Mouse (Mus musculus): ENCODE data around the gene Ccs. TPM values are rescaled to one million over a fixed set of nuclear protein-coding genes. Genes with fewer than 3 reads are reported as not detected.

The Ccs gene
- polyA plus RNA-seq, 1 experiment: not detected

GRCm38 (mm10) chr19:4799083-4799482, 40.0 kb downstream of the Ccs start:
- Histone ChIP-seq H3K27ac (ENCODE audit: insufficient read depth, low read depth, low read length) (no peak overlapping the region), H3K4me3 (ENCODE audit: insufficient read depth, low read depth, low read length) (no peak overlapping the region), H3K4me1 (ENCODE audit: control insufficient read depth, insufficient read depth, low read length) (peaks cover 22% of the 10 kb centered on the region)
- TF ChIP-seq CTCF (IDR thresholded peaks at IDR 0.05; ENCODE audit: insufficient read depth, low read depth, low read length): no peak
- no peak for TF ChIP-seq POLR2A (IDR thresholded peaks at IDR 0.05; ENCODE audit: insufficient read depth, low read depth, low read length)
- 82% methylated on average over 5 of the region's 5 CpGs for WGBS

- Histone ChIP-seq H3K4me1 (ENCODE audit: control insufficient read depth, insufficient read depth, low read length) (peaks cover 10% of the 10 kb centered on the region), H3K27ac (ENCODE audit: insufficient read depth, low read depth, low read length) (no peak overlapping the region), H3K4me3 (ENCODE audit: insufficient read depth, low read depth, low read length) (no peak overlapping the region)
- WGBS: 55% methylated on average over 2 of the region's 2 CpGs
- no peak for TF ChIP-seq CTCF (IDR thresholded peaks at IDR 0.05; ENCODE audit: insufficient read depth, low read depth, low read length)
- TF ChIP-seq POLR2A (IDR thresholded peaks at IDR 0.05; ENCODE audit: insufficient read depth, low read depth, low read length): no peak
These were observed 41.3 kb downstream of the Ccs start for GRCm38 (mm10) chr19:4797846-4798245.

- no peak overlapping the region for H3K4me3 ChIP-seq (ENCODE audit: insufficient read depth, low read depth, low read length)
- peaks cover 6% of the 10 kb centered on the region; the same call in 1 of the 2 replicates for H3K4me1 ChIP-seq (ENCODE audit: control insufficient read depth, insufficient read depth, low read length)
- 85% methylated on average over 1 of the region's 1 CpGs for WGBS
- TF ChIP-seq CTCF (IDR thresholded peaks at IDR 0.05; ENCODE audit: insufficient read depth, low read depth, low read length) (no peak), POLR2A (IDR thresholded peaks at IDR 0.05; ENCODE audit: insufficient read depth, low read depth, low read length) (no peak)
- no peak overlapping the region for H3K27ac ChIP-seq (ENCODE audit: insufficient read depth, low read depth, low read length)
These were observed 43.2 kb downstream of the Ccs start for GRCm38 (mm10) chr19:4795929-4796328.

- WGBS: under 1% methylated on average over 31 of the region's 31 CpGs
- Histone ChIP-seq H3K4me3 (ENCODE audit: insufficient read depth, low read depth, low read length) (peak within 1 kb of the TSS; percentile 90), H3K27ac (ENCODE audit: insufficient read depth, low read depth, low read length) (peak within 1 kb of the TSS; percentile 66; the same call in 1 of the 2 replicates), H3K4me1 (ENCODE audit: control insufficient read depth, insufficient read depth, low read length) (peaks cover 7% of the 10 kb centered on the region)
- TF ChIP-seq POLR2A (IDR thresholded peaks at IDR 0.05; ENCODE audit: insufficient read depth, low read depth, low read length): peak; percentile 46; the same call in 1 of the 2 replicates
- TF ChIP-seq CTCF (IDR thresholded peaks at IDR 0.05; ENCODE audit: insufficient read depth, low read depth, low read length): no peak
These were observed 45.2 kb downstream of the Ccs start, which contains the start of gene Rbm4 for GRCm38 (mm10) chr19:4793831-4794422. Gene Rbm4 (minus strand): TSS chr19:4793901.

GRCm38 (mm10) chr19:4793281-4793830, 45.8 kb downstream of the Ccs start:
- TF ChIP-seq POLR2A (IDR thresholded peaks at IDR 0.05; ENCODE audit: insufficient read depth, low read depth, low read length) (no peak), CTCF (IDR thresholded peaks at IDR 0.05; ENCODE audit: insufficient read depth, low read depth, low read length) (no peak)
- Histone ChIP-seq H3K4me3 (ENCODE audit: insufficient read depth, low read depth, low read length) (peak overlapping the region; percentile 90), H3K27ac (ENCODE audit: insufficient read depth, low read depth, low read length) (peak overlapping the region; percentile 66; the same call in 1 of the 2 replicates), H3K4me1 (ENCODE audit: control insufficient read depth, insufficient read depth, low read length) (peaks cover 8% of the 10 kb centered on the region)
- under 1% methylated on average over 16 of the region's 16 CpGs for WGBS

GRCm38 (mm10) chr19:4786313-4786712, 52.8 kb downstream of the Ccs start:
- peaks cover 17% of the 10 kb centered on the region for H3K4me1 ChIP-seq (ENCODE audit: control insufficient read depth, insufficient read depth, low read length)
- TF ChIP-seq CTCF (IDR thresholded peaks at IDR 0.05; ENCODE audit: insufficient read depth, low read depth, low read length) (no peak), POLR2A (IDR thresholded peaks at IDR 0.05; ENCODE audit: insufficient read depth, low read depth, low read length) (no peak)
- 87% methylated on average over 2 of the region's 2 CpGs for WGBS
- no peak overlapping the region for H3K27ac ChIP-seq (ENCODE audit: insufficient read depth, low read depth, low read length)
- no peak overlapping the region for H3K4me3 ChIP-seq (ENCODE audit: insufficient read depth, low read depth, low read length)

- TF ChIP-seq CTCF (IDR thresholded peaks at IDR 0.05; ENCODE audit: insufficient read depth, low read depth, low read length) (no peak), POLR2A (IDR thresholded peaks at IDR 0.05; ENCODE audit: insufficient read depth, low read depth, low read length) (no peak)
- peaks cover 15% of the 10 kb centered on the region for H3K4me1 ChIP-seq (ENCODE audit: control insufficient read depth, insufficient read depth, low read length)
- H3K4me3 ChIP-seq (ENCODE audit: insufficient read depth, low read depth, low read length): no peak overlapping the region
- WGBS: 71% methylated on average over 7 of the region's 7 CpGs
- H3K27ac ChIP-seq (ENCODE audit: insufficient read depth, low read depth, low read length): no peak overlapping the region
These were observed 53.9 kb downstream of the Ccs start for GRCm38 (mm10) chr19:4785206-4785605.

GRCm38 (mm10) chr19:4782891-4783290, 56.2 kb downstream of the Ccs start:
- H3K27ac ChIP-seq (ENCODE audit: insufficient read depth, low read depth, low read length): no peak overlapping the region
- 84% methylated on average over 2 of the region's 2 CpGs for WGBS
- peaks cover 13% of the 10 kb centered on the region for H3K4me1 ChIP-seq (ENCODE audit: control insufficient read depth, insufficient read depth, low read length)
- TF ChIP-seq CTCF (IDR thresholded peaks at IDR 0.05; ENCODE audit: insufficient read depth, low read depth, low read length): no peak
- TF ChIP-seq POLR2A (IDR thresholded peaks at IDR 0.05; ENCODE audit: insufficient read depth, low read depth, low read length): no peak
- no peak overlapping the region for H3K4me3 ChIP-seq (ENCODE audit: insufficient read depth, low read depth, low read length)

Other genes starting within 250 kb of the Ccs start
- not detected in 2 replicates for gene Lrfn4, start 223.7 kb downstream of the Ccs start, polyA plus RNA-seq (2012; ENCODE audit: insufficient read depth, insufficient read length, low replicate concordance, missing spikeins)
- not detected in 2 replicates for gene Rce1, start 213.7 kb downstream of the Ccs start, polyA plus RNA-seq (2012; ENCODE audit: insufficient read depth, insufficient read length, low replicate concordance, missing spikeins)
- gene Gm960, start 140.7 kb downstream of the Ccs start, polyA plus RNA-seq (2012; ENCODE audit: insufficient read depth, insufficient read length, low replicate concordance, missing spikeins): not detected in 2 replicates
- 60.8 TPM in 1 of 2 replicates, not detected in the other for gene Sptbn2, start 128.2 kb downstream of the Ccs start, polyA plus RNA-seq (2012; ENCODE audit: insufficient read depth, insufficient read length, low replicate concordance, missing spikeins)
- gene Rbm4b, start 82.8 kb downstream of the Ccs start, polyA plus RNA-seq (2012; ENCODE audit: insufficient read depth, insufficient read length, low replicate concordance, missing spikeins): not detected in 2 replicates
- 103 TPM in 1 of 2 replicates, not detected in the other for gene Rbm4, start 45.4 kb downstream of the Ccs start, polyA plus RNA-seq (2012; ENCODE audit: insufficient read depth, insufficient read length, low replicate concordance, missing spikeins)
- gene Gm21992, start 27.7 kb downstream of the Ccs start, polyA plus RNA-seq (2012; ENCODE audit: insufficient read depth, insufficient read length, low replicate concordance, missing spikeins): not detected in 2 replicates
- gene Rbm14, start 27.7 kb downstream of the Ccs start, polyA plus RNA-seq (2012; ENCODE audit: insufficient read depth, insufficient read length, low replicate concordance, missing spikeins): not detected in 2 replicates
- gene Ccdc87, start within 50 bp of the Ccs start, polyA plus RNA-seq (2012; ENCODE audit: insufficient read depth, insufficient read length, low replicate concordance, missing spikeins): not detected in 2 replicates
- not detected in 2 replicates for gene Ctsf, start 15.8 kb upstream of the Ccs start, polyA plus RNA-seq (2012; ENCODE audit: insufficient read depth, insufficient read length, low replicate concordance, missing spikeins)
- gene Actn3, start 38.6 kb upstream of the Ccs start, polyA plus RNA-seq (2012; ENCODE audit: insufficient read depth, insufficient read length, low replicate concordance, missing spikeins): not detected in 2 replicates
- not detected in 2 replicates for gene Zdhhc24, start 39.3 kb upstream of the Ccs start, polyA plus RNA-seq (2012; ENCODE audit: insufficient read depth, insufficient read length, low replicate concordance, missing spikeins)
- not detected in 2 replicates for gene Bbs1, start 67.3 kb upstream of the Ccs start, polyA plus RNA-seq (2012; ENCODE audit: insufficient read depth, insufficient read length, low replicate concordance, missing spikeins)
- not detected in 2 replicates for gene Dpp3, start 89.0 kb upstream of the Ccs start, polyA plus RNA-seq (2012; ENCODE audit: insufficient read depth, insufficient read length, low replicate concordance, missing spikeins)
- not detected in 2 replicates for gene Peli3, start 103.8 kb upstream of the Ccs start, polyA plus RNA-seq (2012; ENCODE audit: insufficient read depth, insufficient read length, low replicate concordance, missing spikeins)
- not detected in 2 replicates for gene Mrpl11, start 122.8 kb upstream of the Ccs start, polyA plus RNA-seq (2012; ENCODE audit: insufficient read depth, insufficient read length, low replicate concordance, missing spikeins)
- not detected in 2 replicates for gene Npas4, start 151.0 kb upstream of the Ccs start, polyA plus RNA-seq (2012; ENCODE audit: insufficient read depth, insufficient read length, low replicate concordance, missing spikeins)
- gene Slc29a2, start 184.5 kb upstream of the Ccs start, polyA plus RNA-seq (2012; ENCODE audit: insufficient read depth, insufficient read length, low replicate concordance, missing spikeins): not detected in 2 replicates
- gene B4gat1, start 199.5 kb upstream of the Ccs start, polyA plus RNA-seq (2012; ENCODE audit: insufficient read depth, insufficient read length, low replicate concordance, missing spikeins): not detected in 2 replicates
- gene AC124502.3, start 199.6 kb upstream of the Ccs start, polyA plus RNA-seq (2012; ENCODE audit: insufficient read depth, insufficient read length, low replicate concordance, missing spikeins): not detected in 2 replicates
- not detected in 2 replicates for gene Brms1, start 202.0 kb upstream of the Ccs start, polyA plus RNA-seq (2012; ENCODE audit: insufficient read depth, insufficient read length, low replicate concordance, missing spikeins)
- not detected in 2 replicates for gene Rin1, start 211.1 kb upstream of the Ccs start, polyA plus RNA-seq (2012; ENCODE audit: insufficient read depth, insufficient read length, low replicate concordance, missing spikeins)
- not detected in 2 replicates for gene Cd248, start 228.7 kb upstream of the Ccs start, polyA plus RNA-seq (2012; ENCODE audit: insufficient read depth, insufficient read length, low replicate concordance, missing spikeins)
- gene Tmem151a, start 246.2 kb upstream of the Ccs start, polyA plus RNA-seq (2012; ENCODE audit: insufficient read depth, insufficient read length, low replicate concordance, missing spikeins): not detected in 2 replicates
- gene Yif1a, start 249.2 kb upstream of the Ccs start, polyA plus RNA-seq (2012; ENCODE audit: insufficient read depth, insufficient read length, low replicate concordance, missing spikeins): not detected in 2 replicates